Mouse (Mus musculus): Measurements from ENCODE around the gene Kalrn. TPM values are rescaled to one million over a fixed set of nuclear protein-coding genes. Genes with fewer than 3 reads are reported as not detected.

The Kalrn gene
- total RNA-seq, 2 experiments from 2014 or later, result 1.1 TPM; not detected in 1

GRCm38 (mm10) chr16:33985372-33985771, 588.0 kb downstream of the Kalrn start:
- ATAC-seq (replicated peaks; ENCODE audit: low FRiP score, poor library complexity, severe bottlenecking), result no peak

- ATAC-seq (replicated peaks; ENCODE audit: low FRiP score, poor library complexity, severe bottlenecking), result no peak
Measured at GRCm38 (mm10) chr16:33983712-33984111, 589.6 kb downstream of the Kalrn start.

- ATAC-seq (replicated peaks; ENCODE audit: low FRiP score, poor library complexity, severe bottlenecking), result no peak
Measured at GRCm38 (mm10) chr16:33979855-33980254, 593.5 kb downstream of the Kalrn start.

- ATAC-seq (replicated peaks; ENCODE audit: low FRiP score, poor library complexity, severe bottlenecking), result peak; percentile 71
Measured at GRCm38 (mm10) chr16:33967283-33967640, 606.1 kb downstream of the Kalrn start.

GRCm38 (mm10) chr16:33966538-33967282, 606.6 kb downstream of the Kalrn start, which contains the start of gene Umps:
Gene Umps (minus strand): TSS chr16:33967038.
- ATAC-seq (replicated peaks; ENCODE audit: low FRiP score, poor library complexity, severe bottlenecking), result peak; percentile 90

- ATAC-seq (replicated peaks; ENCODE audit: low FRiP score, poor library complexity, severe bottlenecking), result no peak; the same call in 1 of the 2 replicates
Measured at GRCm38 (mm10) chr16:33965878-33966537, 607.3 kb downstream of the Kalrn start.

- no peak for ATAC-seq (replicated peaks; ENCODE audit: low FRiP score, poor library complexity, severe bottlenecking)
Measured at GRCm38 (mm10) chr16:33963509-33963908, 609.8 kb downstream of the Kalrn start.

- no peak for ATAC-seq (replicated peaks; ENCODE audit: low FRiP score, poor library complexity, severe bottlenecking)
Measured at GRCm38 (mm10) chr16:33954793-33955192, 618.5 kb downstream of the Kalrn start.

GRCm38 (mm10) chr16:33953008-33953407, 620.3 kb downstream of the Kalrn start:
- ATAC-seq (replicated peaks; ENCODE audit: low FRiP score, poor library complexity, severe bottlenecking), result no peak

GRCm38 (mm10) chr16:33950830-33951229, 622.5 kb downstream of the Kalrn start:
- 0 out of 2 replicates have a peak, but pooled peaks have one; percentile 44 for ATAC-seq (replicated peaks; ENCODE audit: low FRiP score, poor library complexity, severe bottlenecking)

- no peak for ATAC-seq (replicated peaks; ENCODE audit: low FRiP score, poor library complexity, severe bottlenecking)
Measured at GRCm38 (mm10) chr16:33950386-33950785, 622.9 kb downstream of the Kalrn start.

GRCm38 (mm10) chr16:33947664-33948571, 625.4 kb downstream of the Kalrn start:
- ATAC-seq (replicated peaks; ENCODE audit: low FRiP score, poor library complexity, severe bottlenecking), result no peak

GRCm38 (mm10) chr16:33946021-33946420, 627.3 kb downstream of the Kalrn start:
- ATAC-seq (replicated peaks; ENCODE audit: low FRiP score, poor library complexity, severe bottlenecking), result no peak

GRCm38 (mm10) chr16:33944772-33945171, 628.6 kb downstream of the Kalrn start:
- no peak for ATAC-seq (replicated peaks; ENCODE audit: low FRiP score, poor library complexity, severe bottlenecking)

- ATAC-seq (replicated peaks; ENCODE audit: low FRiP score, poor library complexity, severe bottlenecking), result no peak
Measured at GRCm38 (mm10) chr16:33944126-33944525, 629.2 kb downstream of the Kalrn start.

- ATAC-seq (replicated peaks; ENCODE audit: low FRiP score, poor library complexity, severe bottlenecking), result no peak
Measured at GRCm38 (mm10) chr16:33943388-33943787, 629.9 kb downstream of the Kalrn start.

GRCm38 (mm10) chr16:33942341-33942740, 631.0 kb downstream of the Kalrn start:
- ATAC-seq (replicated peaks; ENCODE audit: low FRiP score, poor library complexity, severe bottlenecking), result no peak

GRCm38 (mm10) chr16:33941271-33941781, 632.0 kb downstream of the Kalrn start:
- ATAC-seq (replicated peaks; ENCODE audit: low FRiP score, poor library complexity, severe bottlenecking), result no peak

- ATAC-seq (replicated peaks; ENCODE audit: low FRiP score, poor library complexity, severe bottlenecking), result no peak
Measured at GRCm38 (mm10) chr16:33940095-33940494, 633.2 kb downstream of the Kalrn start.

- ATAC-seq (replicated peaks; ENCODE audit: low FRiP score, poor library complexity, severe bottlenecking), result no peak
Measured at GRCm38 (mm10) chr16:33939636-33940035, 633.7 kb downstream of the Kalrn start.

All from erythroid progenitor cell, adult 5-6 weeks (primary cell).